ENCODE assay signal across 8 mouse cellular contexts in the genomic region with DNA sequence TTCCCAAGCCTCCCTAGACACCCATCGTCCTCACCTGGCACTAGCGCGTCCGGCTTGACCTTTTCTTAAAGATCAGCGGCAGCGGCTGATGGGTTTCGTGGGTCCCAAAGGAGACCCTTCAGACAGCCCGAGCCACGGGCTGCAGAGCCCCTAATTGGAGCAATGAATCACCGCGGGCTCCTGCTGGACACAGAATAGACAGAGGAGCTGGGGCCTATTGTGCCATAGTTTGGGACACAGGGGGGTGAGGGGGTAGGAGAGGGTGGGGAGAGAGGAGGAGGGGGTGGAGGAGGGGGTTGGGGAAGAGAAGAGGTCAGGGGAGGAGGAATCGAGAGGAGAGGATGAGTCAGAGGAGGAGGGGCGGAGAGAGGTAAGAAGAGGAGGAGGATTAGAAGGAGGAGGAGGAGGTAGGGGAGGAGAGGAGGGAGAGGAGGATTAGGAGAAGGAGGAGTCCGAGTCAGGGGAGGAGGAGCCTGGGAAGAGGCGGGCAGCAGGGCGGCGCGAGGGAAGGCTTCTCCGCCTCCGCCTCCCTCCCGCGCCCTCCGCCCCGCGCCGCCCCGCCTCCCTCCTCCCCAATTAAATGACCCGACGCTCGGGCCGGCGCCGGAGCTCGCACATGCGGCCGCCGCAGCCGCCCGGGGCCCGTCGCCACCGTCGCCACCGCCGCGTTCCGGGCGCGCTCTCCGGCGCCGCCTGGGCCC. TPM values are rescaled to one million over a fixed set of nuclear protein-coding genes. Genes with fewer than 3 reads are reported as not detected.
A peak's percentile ranks its signal among the peaks of the same experiment; 100 is the strongest.
DNase-seq lines count a peak whose midpoint lies in the region; ATAC-seq and TF ChIP-seq lines count a peak whose summit lies in the region.

A gene (plus strand): TSS at position 566 of the 701 bp plus-strand sequence.

- no peaks in the 10 kb centered on the region for H3K79me2 ChIP-seq in liver, adult 2 months (ENCODE audit: control insufficient read depth, insufficient read depth, low read length)

- no peaks in the 10 kb centered on the region for H3K27me3 ChIP-seq in embryonic facial prominence, embryonic 15.5 days
- peaks cover 17% of the 10 kb centered on the region for H3K27me3 ChIP-seq in heart, embryonic 12.5 days (replicated peaks)
- H3K27me3 ChIP-seq in kidney, embryonic 16.5 days (ENCODE audit: insufficient read depth, low read length): peaks cover 16% of the 10 kb centered on the region
- H3K27me3 ChIP-seq in liver, adult 2 months (ENCODE audit: control insufficient read depth, insufficient read depth, low read length): peaks cover 4% of the 10 kb centered on the region

- H3K9ac ChIP-seq in embryonic facial prominence, embryonic 15.5 days: peak within 1 kb of the TSS; percentile 57
- peak within 1 kb of the TSS; percentile 77 for H3K9ac ChIP-seq in heart, embryonic 12.5 days
- H3K9ac ChIP-seq in kidney, embryonic 16.5 days (replicated peaks; ENCODE audit: low read length): peak within 1 kb of the TSS; percentile 74
- H3K9ac ChIP-seq in liver, adult 2 months (ENCODE audit: low read depth, low read length): peak within 1 kb of the TSS; percentile 88

- no peak for TF ChIP-seq POLR2A in bone marrow macrophage, adult 2 months (IDR thresholded peaks at IDR 0.05; ENCODE audit: borderline replicate concordance, low read depth, low read length)
- 0 out of 2 replicates have a peak, but pooled peaks have one; percentile 28 for TF ChIP-seq POLR2A in liver, adult 2 months (IDR thresholded peaks at IDR 0.05; ENCODE audit: extremely low read depth, insufficient read depth, low read length)

- peak; percentile 83 for ATAC-seq in embryonic facial prominence, embryonic 15.5 days (ENCODE audit: insufficient number of reproducible peaks, low FRiP score, low TSS enrichment, low read depth)
- peak; percentile 76 for ATAC-seq in heart, embryonic 12.5 days (ENCODE audit: insufficient number of reproducible peaks, low FRiP score)
- peak; percentile 77 for ATAC-seq in kidney, embryonic 16.5 days (ENCODE audit: low FRiP score, low TSS enrichment)

- H3K27ac ChIP-seq in bone marrow macrophage, adult 2 months (ENCODE audit: insufficient read depth, low read depth, low read length): no peak within 1 kb of the TSS
- H3K27ac ChIP-seq in embryonic facial prominence, embryonic 15.5 days (replicated peaks): peak within 1 kb of the TSS; percentile 70
- no peak within 1 kb of the TSS for H3K27ac ChIP-seq in heart, embryonic 12.5 days (ENCODE audit: poor library complexity, severe bottlenecking)
- peak within 1 kb of the TSS; percentile 13; the same call in 1 of the 2 replicates for H3K27ac ChIP-seq in kidney, embryonic 16.5 days (ENCODE audit: low read length)
- no peak within 1 kb of the TSS for H3K27ac ChIP-seq in liver, adult 2 months (replicated peaks; ENCODE audit: insufficient read depth, low read depth, low read length)

- no peaks in the 10 kb centered on the region for H3K9me3 ChIP-seq in embryonic facial prominence, embryonic 15.5 days (replicated peaks)
- H3K9me3 ChIP-seq in heart, embryonic 12.5 days (replicated peaks): no peaks in the 10 kb centered on the region
- H3K9me3 ChIP-seq in kidney, embryonic 16.5 days (ENCODE audit: low read length): no peaks in the 10 kb centered on the region

- peaks cover 33% of the 10 kb centered on the region for H3K4me1 ChIP-seq in bone marrow macrophage, adult 2 months (ENCODE audit: control insufficient read depth, insufficient read depth, low read length)
- H3K4me1 ChIP-seq in embryonic facial prominence, embryonic 15.5 days: peaks cover 83% of the 10 kb centered on the region
- peaks cover 74% of the 10 kb centered on the region for H3K4me1 ChIP-seq in heart, embryonic 12.5 days (replicated peaks)
- peaks cover 57% of the 10 kb centered on the region for H3K4me1 ChIP-seq in kidney, embryonic 16.5 days (ENCODE audit: insufficient read depth, low read length)
- 0 out of 2 replicates have a peak, but pooled peaks cover 4% of the 10 kb centered on the region for H3K4me1 ChIP-seq in liver, adult 2 months (ENCODE audit: control insufficient read depth, insufficient read depth, low read length)

- DNase-seq in ES-CJ7 (ENCODE audit: low read depth, low spot score): peak; percentile 88
- peak; percentile 72 for DNase-seq in liver, adult 2 months (ENCODE audit: extremely low read depth, low read depth, low spot score)
- DNase-seq in neural tube, embryonic 10.5 days (ENCODE audit: extremely low spot score, low spot score): peak; percentile 83
- peak; percentile 73 to 85 for DNase-seq in urinary bladder, adult 18-20 months (ENCODE audit: low spot score in 2 of 2)

- no peaks in the 10 kb centered on the region for H3K36me3 ChIP-seq in embryonic facial prominence, embryonic 15.5 days
- H3K36me3 ChIP-seq in heart, embryonic 12.5 days: no peaks in the 10 kb centered on the region
- no peaks in the 10 kb centered on the region for H3K36me3 ChIP-seq in kidney, embryonic 16.5 days (ENCODE audit: insufficient read depth, low read length)
- no peaks in the 10 kb centered on the region for H3K36me3 ChIP-seq in liver, adult 2 months (ENCODE audit: control insufficient read depth, insufficient read depth, low read length)

- H3K4me3 ChIP-seq in bone marrow macrophage, adult 2 months (ENCODE audit: insufficient read depth, low read length): peak within 1 kb of the TSS; percentile 65
- peak within 1 kb of the TSS; percentile 65 for H3K4me3 ChIP-seq in embryonic facial prominence, embryonic 15.5 days (replicated peaks)
- peak within 1 kb of the TSS; percentile 73 for H3K4me3 ChIP-seq in heart, embryonic 12.5 days
- H3K4me3 ChIP-seq in kidney, embryonic 16.5 days (ENCODE audit: low read length): peak within 1 kb of the TSS; percentile 61
- peak within 1 kb of the TSS; percentile 65 for H3K4me3 ChIP-seq in liver, adult 2 months (ENCODE audit: insufficient read depth, low read depth, low read length)

- no peak for TF ChIP-seq CTCF in bone marrow macrophage, adult 2 months (IDR thresholded peaks at IDR 0.05; ENCODE audit: low read depth, low read length)
- no peak for TF ChIP-seq CTCF in liver, adult 2 months (IDR thresholded peaks at IDR 0.05; ENCODE audit: low read depth, low read length)

- WGBS in embryonic facial prominence, embryonic 15.5 days: 2% methylated on average over 42 of the region's 52 CpGs
- WGBS in heart, embryonic 12.5 days: 13% methylated on average over 49 of the region's 52 CpGs
- WGBS in kidney, embryonic 16.5 days: 2% methylated on average over 12 of the region's 52 CpGs
- 23% methylated on average over 35 of the region's 52 CpGs for WGBS in liver, adult 2 months

- H3K4me2 ChIP-seq in embryonic facial prominence, embryonic 15.5 days (replicated peaks): peak within 1 kb of the TSS; percentile 97
- H3K4me2 ChIP-seq in heart, embryonic 12.5 days: peak within 1 kb of the TSS; percentile 99
- peak within 1 kb of the TSS; percentile 93 for H3K4me2 ChIP-seq in kidney, embryonic 16.5 days (replicated peaks; ENCODE audit: low read depth, low read length)

RNA-seq across cellular contexts. Expression of the gene that starts here (rescaled TPM):
- polyA plus RNA-seq in bone marrow macrophage, adult 2 months (2012; ENCODE audit: insufficient read depth, insufficient read length, missing spikeins): 12.4 and 15.1 TPM in 2 replicates
- polyA plus RNA-seq in embryonic facial prominence, embryonic 15.5 days (2015; fragmentation: Nextera tagmentation; extraction: Ambion mirVana): 11.1 and 12.0 TPM in 2 replicates
- polyA plus RNA-seq in heart, embryonic 12.5 days (2016; fragmentation: Nextera tagmentation; extraction: Ambion mirVana): 14.0 and 15.3 TPM in 2 replicates
- 6.7 and 7.9 TPM in 2 replicates for polyA plus RNA-seq in kidney, embryonic 16.5 days (2015; fragmentation: Nextera tagmentation; extraction: Ambion mirVana)
- 2.6 and 3.6 TPM in 2 replicates for total RNA-seq in liver, adult 2 months (2014; rRNA removed)
- polyA plus RNA-seq in liver, adult 2 months (2012; rRNA removed): 8.5 and 10.0 TPM in 2 replicates

Comparison
In these comparisons a context has a peak if more than half of its experiments do, and no peak if none do; other contexts are left out.
1. H3K27ac ChIP-seq: peak in embryonic facial prominence, embryonic 15.5 days (single experiment) and kidney, embryonic 16.5 days (single experiment); none in bone marrow macrophage, adult 2 months (single experiment), heart, embryonic 12.5 days (single experiment) and liver, adult 2 months (single experiment).
2. Peak in every context shown above with its lines, with median percentiles within 50 percentile points of each other: DNase-seq, H3K4me3 ChIP-seq, ATAC-seq, H3K4me2 ChIP-seq and H3K9ac ChIP-seq.